Mouse (Mus musculus) lung, adult 2 months (tissue): ENCODE data around the gene Wnt6.

Source experiments
- CTCF ChIP-seq: fragments of 200-500 bp; IDR thresholded peaks from 2 replicates; pipeline ENCODE4 v1.5.1; 2011; ENCODE audit warnings: mild to moderate bottlenecking, low read length, control low read depth; ENCODE audit not compliant: insufficient read depth
- POLR2A ChIP-seq: fragments of 200-500 bp; IDR thresholded peaks from 2 replicates; pipeline ENCODE4 v1.6.1; 2011; ENCODE audit warnings: low read depth, mild to moderate bottlenecking, control low read depth, low read length, borderline replicate concordance; ENCODE audit errors: extremely low read depth

- TF ChIP-seq POLR2A (no peak), CTCF (no peak)
Observed at GRCm38 (mm10) chr1:74771931-74772620, 384 bp downstream of the Wnt6 start.
